Mouse (Mus musculus) embryonic fibroblast, embryonic 13.5 days (primary cell): ENCODE results near the gene Vstm4. TPM values are rescaled to one million over a fixed set of nuclear protein-coding genes. Genes with fewer than 3 reads are reported as not detected.

Experiments used
- H3K27ac ChIP-seq: 2 replicates; pipeline ENCODE4 v1.5.1; 2012; ENCODE audit warnings: low read length, control low read depth, inconsistent platforms; ENCODE audit not compliant: insufficient read depth
- H3K4me1 ChIP-seq: 2 replicates; pipeline ENCODE4 v1.6.1; 2011; ENCODE audit warnings: low read length; ENCODE audit not compliant: control insufficient read depth, insufficient read depth
- H3K4me3 ChIP-seq: 2 replicates; pipeline ENCODE4 v1.5.1; 2011; ENCODE audit warnings: mild to moderate bottlenecking, control low read depth, low read length; ENCODE audit not compliant: insufficient read depth
- CTCF ChIP-seq: IDR thresholded peaks from 2 replicates; pipeline ENCODE4 v1.5.1; 2011; ENCODE audit warnings: mild to moderate bottlenecking, control low read depth, low read length, moderate library complexity, borderline replicate concordance; ENCODE audit not compliant: insufficient read depth
- POLR2A ChIP-seq: IDR thresholded peaks from 2 replicates; pipeline ENCODE4 v1.6.1; 2011; ENCODE audit warnings: low read depth, mild to moderate bottlenecking, control low read depth, low read length, moderate library complexity
- polyA plus RNA-seq: library from polyadenylated mRNA; stranded (reverse); fragments of >200 nt; gene quantifications from 2 replicates; pipeline ENCODE4 v1.2.4, GENCODE M21; 2011; ENCODE audit warnings: low read depth; ENCODE audit not compliant: missing spikeins, insufficient read length

The Vstm4 gene
- 1.1 and 3.9 TPM in 2 replicates for polyA plus RNA-seq

- TF ChIP-seq CTCF (no peak), POLR2A (no peak; the same call in 1 of the 2 replicates)
- H3K4me3 ChIP-seq: peak within 1 kb of the TSS; percentile 36
- no peaks in the 10 kb centered on the region for H3K4me1 ChIP-seq
- no peak within 1 kb of the TSS for H3K27ac ChIP-seq
Observed at GRCm38 (mm10) chr14:32856681-32857328, at the start of gene Vstm4. Gene Vstm4 (plus strand): TSS chr14:32856756.

GRCm38 (mm10) chr14:32810111-32810510 lies 46.4 kb upstream of the Vstm4 start:
- Histone ChIP-seq H3K27ac (no peak overlapping the region), H3K4me1 (no peaks in the 10 kb centered on the region), H3K4me3 (no peak overlapping the region)
- TF ChIP-seq CTCF (no peak), POLR2A (no peak)

GRCm38 (mm10) chr14:32812429-32812828 lies 44.1 kb upstream of the Vstm4 start:
- Histone ChIP-seq H3K4me1 (no peaks in the 10 kb centered on the region), H3K4me3 (no peak overlapping the region), H3K27ac (no peak overlapping the region)
- TF ChIP-seq POLR2A: no peak
- TF ChIP-seq CTCF: no peak

GRCm38 (mm10) chr14:32814961-32815360 lies 41.6 kb upstream of the Vstm4 start:
- Histone ChIP-seq H3K27ac (no peak overlapping the region), H3K4me3 (no peak overlapping the region), H3K4me1 (peaks cover 3% of the 10 kb centered on the region; the same call in 1 of the 2 replicates)
- TF ChIP-seq CTCF (no peak), POLR2A (no peak)

- TF ChIP-seq POLR2A: no peak
- peak; percentile 28; the same call in 1 of the 2 replicates for TF ChIP-seq CTCF
- peaks cover 3% of the 10 kb centered on the region; the same call in 1 of the 2 replicates for H3K4me1 ChIP-seq
- H3K27ac ChIP-seq: no peak overlapping the region
- no peak overlapping the region for H3K4me3 ChIP-seq
Observed at GRCm38 (mm10) chr14:32816533-32816932, 40.0 kb upstream of the Vstm4 start.

- H3K4me3 ChIP-seq: no peak overlapping the region
- peaks cover 3% of the 10 kb centered on the region; the same call in 1 of the 2 replicates for H3K4me1 ChIP-seq
- no peak for TF ChIP-seq POLR2A
- no peak for TF ChIP-seq CTCF
- H3K27ac ChIP-seq: no peak overlapping the region
Observed at GRCm38 (mm10) chr14:32817258-32817657, 39.3 kb upstream of the Vstm4 start.

- TF ChIP-seq POLR2A (no peak), CTCF (no peak)
- H3K27ac ChIP-seq: no peak overlapping the region
- H3K4me1 ChIP-seq: peaks cover 3% of the 10 kb centered on the region; the same call in 1 of the 2 replicates
- H3K4me3 ChIP-seq: no peak overlapping the region
Observed at GRCm38 (mm10) chr14:32819297-32819696, 37.3 kb upstream of the Vstm4 start.

- peaks cover 3% of the 10 kb centered on the region; the same call in 1 of the 2 replicates for H3K4me1 ChIP-seq
- TF ChIP-seq POLR2A (no peak), CTCF (no peak)
- H3K27ac ChIP-seq: no peak overlapping the region
- no peak overlapping the region for H3K4me3 ChIP-seq
Observed at GRCm38 (mm10) chr14:32822812-32823211, 33.7 kb upstream of the Vstm4 start.

GRCm38 (mm10) chr14:32823861-32824260 lies 32.7 kb upstream of the Vstm4 start:
- Histone ChIP-seq H3K4me1 (peaks cover 3% of the 10 kb centered on the region; the same call in 1 of the 2 replicates), H3K4me3 (no peak overlapping the region), H3K27ac (no peak overlapping the region)
- TF ChIP-seq POLR2A (no peak), CTCF (no peak)
